ENCODE assay signal across 28 mouse cellular contexts in genomic region chr9:23333041-23333622, GRCm38 (mm10).
DNase-seq lines count a peak whose midpoint lies in the region; ATAC-seq lines count a peak whose summit lies in the region.
"Had no signal": no experiment of that assay in that cellular context is flagged by ENCODE, and none has a peak within 500 bp of the region (broad histone marks: within the 10 kb centered on the region; RNA-seq: fewer than 3 reads in every experiment).

No protein-coding gene starts in this region.

- no peak overlapping the region for H3K9ac ChIP-seq in neural tube, embryonic 12.5 days
- no peak overlapping the region for H3K9ac ChIP-seq in neural tube, embryonic 15.5 days (replicated peaks)
- H3K9ac ChIP-seq: embryonic facial prominence, embryonic 12.5 days; hindbrain, embryonic 14.5 days; limb, embryonic 12.5 days; liver, embryonic 15.5 days had no signal

- DNase-seq in heart, adult 11 months: peak; percentile 65
- no peak for DNase-seq in heart, embryonic 10.5 days (ENCODE audit: low spot score)
- peak; percentile 47 for DNase-seq in lung, postnatal 14 days
- DNase-seq in urinary bladder, adult 18-20 months (ENCODE audit: low spot score in 2 of 2): no peak
- no peak for DNase-seq in right cerebral cortex, postnatal 4 days
- no peak for DNase-seq in frontal cortex, postnatal 10 days (ENCODE audit: low spot score in 2 of 2)
- DNase-seq: adrenal gland, postnatal 10 days; cerebellum, adult 11-12 months; cerebellum, adult 9-11 months; gastrocnemius, postnatal 14 days; heart, postnatal 4 days; kidney, adult 11 months; kidney, postnatal 25 days; right cerebral cortex, adult 18-20 months; thymus, postnatal 4 days had no signal

- 88% methylated on average over 3 of the region's 3 CpGs for WGBS in heart, embryonic 10.5 days
- WGBS in neural tube, embryonic 12.5 days: 58% methylated on average over 3 of the region's 3 CpGs
- WGBS in neural tube, embryonic 15.5 days: 52% methylated on average over 3 of the region's 3 CpGs

- no peak overlapping the region for H3K27ac ChIP-seq in heart, embryonic 10.5 days
- H3K27ac ChIP-seq in neural tube, embryonic 12.5 days: no peak overlapping the region
- no peak overlapping the region for H3K27ac ChIP-seq in neural tube, embryonic 15.5 days (replicated peaks)
- H3K27ac ChIP-seq: embryonic facial prominence, embryonic 12.5 days; hindbrain, embryonic 14.5 days; left cerebral cortex, adult 2 months; limb, embryonic 12.5 days; liver, embryonic 15.5 days; midbrain, embryonic 10.5 days had no signal

- H3K4me2 ChIP-seq in neural tube, embryonic 12.5 days (replicated peaks): no peak overlapping the region
- H3K4me2 ChIP-seq in neural tube, embryonic 15.5 days: no peak overlapping the region
- H3K4me2 ChIP-seq: embryonic facial prominence, embryonic 12.5 days; heart, embryonic 11.5 days; hindbrain, embryonic 14.5 days; limb, embryonic 12.5 days; liver, embryonic 15.5 days had no signal

- ATAC-seq in neural tube, embryonic 12.5 days (ENCODE audit: low FRiP score, low read depth): peak; percentile 48
- ATAC-seq in neural tube, embryonic 15.5 days (ENCODE audit: low FRiP score): no peak
- ATAC-seq: inflammation-experienced regulatory T-cells, adult 6 months; midbrain, embryonic 16.5 days; Patski had no signal

- H3K4me3 ChIP-seq in heart, embryonic 10.5 days: no peak overlapping the region
- H3K4me3 ChIP-seq in neural tube, embryonic 12.5 days: no peak overlapping the region
- no peak overlapping the region for H3K4me3 ChIP-seq in neural tube, embryonic 15.5 days (replicated peaks)
- H3K4me3 ChIP-seq: embryonic facial prominence, embryonic 12.5 days; left cerebral cortex, adult 2 months; limb, embryonic 12.5 days; liver, embryonic 15.5 days; midbrain, embryonic 10.5 days; myocyte had no signal

- no peaks in the 10 kb centered on the region for H3K9me3 ChIP-seq in heart, embryonic 10.5 days
- no peaks in the 10 kb centered on the region for H3K9me3 ChIP-seq in neural tube, embryonic 12.5 days
- H3K9me3 ChIP-seq in neural tube, embryonic 15.5 days (replicated peaks): no peaks in the 10 kb centered on the region
- H3K9me3 ChIP-seq: embryonic facial prominence, embryonic 12.5 days; limb, embryonic 12.5 days; liver, embryonic 15.5 days; midbrain, embryonic 10.5 days had no signal

- no peaks in the 10 kb centered on the region for H3K4me1 ChIP-seq in heart, embryonic 10.5 days
- H3K4me1 ChIP-seq in neural tube, embryonic 12.5 days: peaks cover 9% of the 10 kb centered on the region; the same call in 1 of the 2 replicates
- H3K4me1 ChIP-seq in neural tube, embryonic 15.5 days: no peaks in the 10 kb centered on the region
- H3K4me1 ChIP-seq: embryonic facial prominence, embryonic 12.5 days; limb, embryonic 12.5 days; liver, embryonic 15.5 days; midbrain, embryonic 10.5 days had no signal

- H3K27me3 ChIP-seq in heart, embryonic 10.5 days (ENCODE audit: insufficient read depth, poor library complexity, severe bottlenecking): no peaks in the 10 kb centered on the region
- no peaks in the 10 kb centered on the region for H3K27me3 ChIP-seq in neural tube, embryonic 12.5 days (replicated peaks)
- H3K27me3 ChIP-seq in neural tube, embryonic 15.5 days (replicated peaks): no peaks in the 10 kb centered on the region
- H3K27me3 ChIP-seq: embryonic facial prominence, embryonic 12.5 days; limb, embryonic 12.5 days; liver, embryonic 15.5 days; Patski had no signal

- H3K36me3 ChIP-seq in heart, embryonic 10.5 days: no peaks in the 10 kb centered on the region
- no peaks in the 10 kb centered on the region for H3K36me3 ChIP-seq in neural tube, embryonic 12.5 days
- H3K36me3 ChIP-seq in neural tube, embryonic 15.5 days: no peaks in the 10 kb centered on the region
- H3K36me3 ChIP-seq: embryonic facial prominence, embryonic 12.5 days; limb, embryonic 12.5 days; liver, embryonic 15.5 days; midbrain, embryonic 10.5 days had no signal

Comparison
In these comparisons a context has a peak if more than half of its experiments do, and no peak if none do; other contexts are left out.
1. DNase-seq: peak in heart, adult 11 months (single experiment) and lung, postnatal 14 days (single experiment); none in heart, embryonic 10.5 days (single experiment), urinary bladder, adult 18-20 months (0 of 2), right cerebral cortex, postnatal 4 days (single experiment) and frontal cortex, postnatal 10 days (0 of 2).